Mouse (Mus musculus) adrenal gland, postnatal 25 days (tissue): ENCODE measurements around the gene Tfpi. TPM values are rescaled to one million over a fixed set of nuclear protein-coding genes. Genes with fewer than 3 reads are reported as not detected.

Experiments used
- DNase-seq: peaks from one replicate; pipeline ENCODE4 v3.0.0; 2021; ENCODE audit warnings: mixed read lengths
- total RNA-seq: library from RNA; stranded (reverse); gene quantifications from 2 replicates; pipeline ENCODE4 v1.2.3, GENCODE M21; 2021

The Tfpi gene
- total RNA-seq, 1 experiment from 2014 or later = 65.8 TPM

DNA sequence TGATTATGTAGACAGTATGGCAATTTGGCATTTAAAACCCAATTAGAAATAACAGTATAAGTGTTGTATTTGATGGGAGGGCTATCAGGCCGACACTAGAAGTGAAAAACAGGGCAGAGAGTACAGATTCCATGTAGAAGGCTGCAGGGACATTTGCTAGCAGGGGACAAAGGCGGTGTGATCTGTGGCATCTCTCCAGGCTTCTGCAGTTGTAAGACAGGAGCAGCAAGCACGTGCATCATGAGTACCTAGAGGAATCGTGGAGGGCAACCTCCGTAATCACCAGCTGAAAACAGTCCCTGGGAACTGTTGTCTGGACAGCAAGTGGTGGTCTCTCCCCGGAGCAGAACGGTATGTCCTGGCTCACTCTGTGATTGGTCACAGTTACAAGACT is 88.6 kb downstream of the Tfpi start:
- DNase-seq = no peak

DNA sequence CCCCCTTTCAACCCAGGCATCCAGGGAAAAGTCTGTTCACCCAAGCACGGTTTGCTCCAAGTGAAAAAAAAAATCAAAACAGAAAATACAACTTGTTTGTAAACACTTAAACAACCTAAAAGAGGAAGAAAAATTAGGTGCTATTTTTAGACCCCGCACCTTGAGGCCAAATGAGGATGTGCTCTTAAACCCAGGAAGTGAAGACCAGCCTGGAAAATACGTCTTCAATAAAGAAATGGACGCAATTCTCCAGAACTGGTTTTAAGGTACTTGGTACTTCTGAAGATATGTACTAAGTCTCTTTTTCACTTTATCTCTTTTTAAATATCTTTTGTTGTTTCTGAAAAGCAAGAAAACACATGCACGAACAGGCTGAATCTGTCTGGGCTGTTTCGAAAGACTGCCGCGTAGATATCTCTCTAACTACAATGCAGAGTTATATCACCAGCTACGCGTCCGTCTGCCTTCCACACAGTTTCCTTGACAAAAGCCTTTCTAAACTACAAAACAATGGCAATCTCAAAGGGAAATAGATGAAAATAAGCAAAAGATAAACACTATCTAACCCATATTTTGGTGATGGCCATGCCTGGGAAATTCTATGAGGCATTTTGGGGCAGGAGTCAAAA is 89.1 kb downstream of the Tfpi start:
- no peak for DNase-seq

DNA sequence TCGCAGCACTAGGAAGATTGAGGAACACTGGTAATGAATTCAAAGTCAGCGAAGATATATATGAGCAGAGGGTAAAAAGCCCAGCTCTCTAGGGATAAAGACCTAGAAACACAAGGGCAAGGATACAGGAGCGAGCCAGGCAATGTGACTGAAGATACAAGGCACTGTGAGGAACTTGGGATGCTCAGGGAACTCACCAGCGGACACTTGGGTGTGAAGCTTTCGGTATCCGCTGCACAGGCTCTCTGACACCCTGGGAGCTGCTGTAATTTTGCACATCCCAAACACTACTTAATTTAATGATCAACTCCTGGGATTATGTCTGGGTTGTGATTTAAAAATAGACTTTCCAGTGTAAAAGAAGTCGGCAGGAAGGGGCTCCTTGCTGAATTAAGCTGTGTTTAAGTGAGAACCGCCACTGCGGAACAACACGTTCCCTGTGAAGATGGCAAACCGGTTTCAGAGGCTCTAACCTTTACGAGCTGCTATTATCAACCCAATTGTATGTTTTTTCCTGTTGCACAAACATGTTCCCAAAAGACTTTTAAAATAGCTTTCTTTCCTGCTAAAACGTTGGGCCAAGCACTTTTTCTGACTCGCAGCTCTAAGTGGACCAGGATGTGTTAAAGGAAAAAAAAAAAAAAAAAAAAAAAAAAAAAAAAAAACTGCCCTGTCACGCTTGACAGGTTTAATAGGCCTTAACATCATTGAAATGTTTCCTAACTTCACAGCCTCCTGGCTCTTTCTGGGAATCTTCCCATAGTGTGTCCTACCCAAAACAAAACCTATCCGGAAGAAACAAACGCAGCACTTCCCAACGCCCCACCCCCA is 89.8 kb downstream of the Tfpi start:
- no peak for DNase-seq

- no peak for DNase-seq
Measured at GRCm38 (mm10) chr2:84384911-84385693, 91.5 kb downstream of the Tfpi start.

- no peak for DNase-seq
Measured at GRCm38 (mm10) chr2:84383828-84384227, 92.7 kb downstream of the Tfpi start.

Other genes starting within 250 kb of the Tfpi start
- gene Calcrl, start 51.4 kb downstream of the Tfpi start, total RNA-seq = 22.6 and 25.0 TPM in 2 replicates
- gene Ctnnd1, start 174.0 kb upstream of the Tfpi start, total RNA-seq = 130 and 154 TPM in 2 replicates
- 0.18 and 0.38 TPM in 2 replicates for gene Btbd18, start 182.3 kb upstream of the Tfpi start, total RNA-seq
- gene Selenoh, start 194.0 kb upstream of the Tfpi start, total RNA-seq = 36.4 and 54.0 TPM in 2 replicates
- not detected in 2 replicates for gene Gm28635, start 201.3 kb upstream of the Tfpi start, total RNA-seq
- 23.0 and 26.8 TPM in 2 replicates for gene Med19, start 201.6 kb upstream of the Tfpi start, total RNA-seq
- gene Tmx2, start 202.4 kb upstream of the Tfpi start, total RNA-seq = 137 and 147 TPM in 2 replicates
- 62.3 and 62.9 TPM in 2 replicates for gene Zdhhc5, start 238.4 kb upstream of the Tfpi start, total RNA-seq